Mouse (Mus musculus): ENCODE measurements around the gene Zbp1.

Gene Zbp1

DNA sequence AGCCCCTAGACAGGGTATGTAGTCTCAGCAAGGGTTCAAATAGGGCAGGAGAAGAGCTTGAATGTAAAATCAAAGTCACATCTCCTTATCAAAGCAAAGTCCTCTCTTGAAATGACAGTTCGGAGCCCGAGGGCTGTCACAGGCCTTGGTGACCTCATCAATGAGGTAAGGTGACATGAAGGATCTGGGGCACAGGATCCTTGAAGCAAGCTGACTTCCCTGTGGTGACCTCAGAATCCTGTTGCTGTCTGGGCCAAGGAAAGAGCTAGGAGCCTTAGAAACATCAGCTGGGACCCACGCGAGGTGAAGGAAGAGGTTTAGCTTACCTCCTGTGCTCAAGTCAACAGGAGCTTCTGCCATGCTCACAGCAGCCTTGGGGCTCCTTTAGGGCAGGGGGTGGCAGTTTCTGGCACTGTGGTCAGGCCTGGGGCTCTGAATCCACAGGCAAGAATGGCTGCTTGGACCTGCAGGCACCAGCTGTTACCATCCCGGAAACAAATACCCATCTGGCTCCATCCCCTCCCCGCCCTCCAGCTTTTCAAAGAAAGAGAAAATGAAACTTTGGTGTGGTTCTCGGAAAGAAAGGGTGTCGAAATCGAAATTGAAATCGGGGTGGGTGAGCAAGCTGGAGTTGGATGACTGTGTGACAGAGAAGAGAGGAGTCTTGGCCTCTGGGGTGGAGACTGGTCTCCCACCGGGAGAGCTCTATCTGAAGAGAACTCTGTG, at the start of gene Zbp1:
TSS of gene Zbp1 (minus strand) at position 508 of the 726 bp plus-strand sequence.
- DNase-seq (ENCODE audit: low spot score) = no peak

DNA sequence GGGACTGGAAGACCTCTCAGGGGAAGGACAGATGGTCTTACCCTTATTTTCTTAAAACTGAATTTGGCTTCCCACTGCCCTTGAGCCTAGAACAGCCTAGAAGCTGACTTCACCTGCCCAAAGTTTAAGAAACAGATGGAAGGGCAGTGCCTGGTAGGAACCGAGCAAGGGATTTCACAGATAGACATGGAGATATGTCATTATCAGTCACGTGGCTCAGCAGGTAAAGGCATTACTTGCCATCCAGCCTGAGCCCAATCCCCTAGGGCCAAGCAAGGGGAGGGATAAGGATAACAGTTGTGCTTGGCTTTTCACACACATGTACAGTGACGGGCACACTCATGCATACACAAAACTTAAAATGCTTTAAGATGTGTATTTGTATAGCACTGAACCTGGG, 48.8 kb upstream of the Zbp1 start:
- DNase-seq (ENCODE audit: low spot score) = no peak

DNA sequence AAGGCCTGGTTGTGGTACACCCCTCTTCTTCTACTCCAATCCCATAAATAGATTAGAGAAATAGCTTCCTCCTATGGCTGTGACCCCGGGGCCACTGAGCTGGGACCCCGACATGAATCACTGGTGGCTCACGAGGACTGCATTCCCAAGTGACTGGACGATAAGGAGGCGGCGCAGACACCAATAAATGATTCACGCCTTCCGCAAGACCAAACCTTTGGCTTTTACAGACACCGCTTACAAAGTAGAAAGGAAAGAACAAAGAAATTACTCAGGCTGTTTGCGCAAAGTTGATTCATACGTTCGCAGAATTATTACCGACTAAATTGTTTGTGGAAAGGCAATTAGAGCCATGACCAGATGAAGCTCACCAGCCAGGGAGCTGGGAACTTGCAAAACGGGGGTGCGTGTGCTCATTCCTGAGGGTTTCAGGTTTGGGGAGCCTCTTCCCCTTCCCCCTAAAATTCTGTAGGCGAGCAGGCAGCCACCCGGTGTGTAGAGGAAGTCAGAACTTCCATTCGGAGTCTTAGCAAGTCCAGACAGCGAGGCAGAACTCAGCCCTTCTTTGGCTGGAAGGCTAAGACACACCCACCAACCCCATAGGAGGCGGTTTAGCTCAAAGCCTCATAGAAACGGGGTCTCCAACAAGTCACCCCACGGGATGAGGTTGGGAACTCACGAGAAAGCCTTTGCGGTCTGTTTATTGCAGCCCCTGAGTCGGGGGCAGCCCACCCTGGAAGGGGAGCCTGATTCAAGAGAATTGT, 47.8 kb upstream of the Zbp1 start:
- DNase-seq (ENCODE audit: low spot score) = no peak

DNA sequence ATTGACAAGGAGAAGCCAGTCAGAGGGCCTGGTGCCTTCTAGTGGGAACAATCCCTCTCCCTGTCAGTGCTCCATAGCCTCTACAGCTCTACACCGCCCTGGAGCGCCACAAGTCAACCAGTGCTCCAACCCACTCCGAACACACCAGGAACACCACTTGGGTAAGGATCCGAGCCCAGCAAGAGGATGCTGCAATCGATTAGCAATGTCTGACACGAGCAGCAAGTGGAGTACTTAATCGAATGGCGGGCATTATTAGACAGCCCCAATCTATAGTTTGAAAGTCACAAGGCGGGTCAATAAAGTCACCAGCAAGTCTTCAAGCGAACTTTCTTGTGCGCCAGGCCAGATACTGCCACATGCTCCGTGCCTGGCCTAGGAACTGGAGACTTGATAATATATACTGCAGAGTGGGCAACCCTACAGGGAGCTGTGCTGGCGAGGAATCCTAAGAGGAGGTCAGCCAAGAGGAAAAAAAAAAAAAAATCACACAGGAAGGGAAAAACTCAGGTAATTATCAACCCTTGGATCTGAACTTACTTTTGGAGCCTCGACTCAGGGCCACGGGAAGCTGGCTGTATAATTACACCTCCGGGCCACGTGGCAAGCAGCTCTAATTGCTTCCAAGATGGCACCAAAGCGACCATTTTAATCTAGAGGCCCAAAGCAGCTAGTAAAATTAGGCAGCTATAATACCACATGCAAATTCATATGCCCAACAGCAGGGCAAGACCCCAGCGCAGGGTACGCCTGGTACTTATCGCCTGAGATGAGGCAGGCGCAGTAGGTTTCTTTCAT, 46.9 kb upstream of the Zbp1 start:
- DNase-seq (ENCODE audit: low spot score) = no peak

DNA sequence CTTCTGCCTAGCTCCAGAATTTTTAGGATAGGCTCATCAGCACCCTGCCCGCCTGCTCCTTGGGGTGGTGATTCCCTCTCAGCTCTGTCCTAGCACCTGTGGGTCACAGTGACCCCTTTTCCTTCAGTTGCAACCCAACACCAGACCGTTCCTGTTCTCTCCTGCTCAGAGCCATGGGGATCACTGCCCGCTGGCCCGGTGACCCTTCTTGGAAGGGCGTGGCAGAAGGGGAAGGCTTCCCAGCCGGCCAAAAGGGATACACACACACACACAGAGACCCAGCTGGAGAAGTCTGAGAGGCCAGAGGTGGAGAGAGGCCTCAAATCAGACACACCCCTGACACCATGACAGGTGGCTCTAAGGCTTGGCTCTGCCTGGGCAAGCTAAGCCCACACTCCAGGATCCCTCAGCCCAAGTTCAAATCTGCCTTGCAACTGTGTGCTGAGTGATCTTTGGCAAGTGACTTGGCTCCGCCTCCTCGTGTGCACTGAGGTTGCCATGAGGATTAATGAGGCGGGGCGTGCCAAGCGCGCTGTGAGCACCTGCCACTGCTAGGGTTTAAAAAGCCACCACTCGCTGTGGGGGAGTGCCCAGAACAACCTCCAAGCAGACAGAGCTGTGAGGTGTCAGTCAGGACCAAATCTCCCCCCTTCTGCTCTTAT, 45.9 kb upstream of the Zbp1 start:
- peak; percentile 47 for DNase-seq (ENCODE audit: low spot score)

DNA sequence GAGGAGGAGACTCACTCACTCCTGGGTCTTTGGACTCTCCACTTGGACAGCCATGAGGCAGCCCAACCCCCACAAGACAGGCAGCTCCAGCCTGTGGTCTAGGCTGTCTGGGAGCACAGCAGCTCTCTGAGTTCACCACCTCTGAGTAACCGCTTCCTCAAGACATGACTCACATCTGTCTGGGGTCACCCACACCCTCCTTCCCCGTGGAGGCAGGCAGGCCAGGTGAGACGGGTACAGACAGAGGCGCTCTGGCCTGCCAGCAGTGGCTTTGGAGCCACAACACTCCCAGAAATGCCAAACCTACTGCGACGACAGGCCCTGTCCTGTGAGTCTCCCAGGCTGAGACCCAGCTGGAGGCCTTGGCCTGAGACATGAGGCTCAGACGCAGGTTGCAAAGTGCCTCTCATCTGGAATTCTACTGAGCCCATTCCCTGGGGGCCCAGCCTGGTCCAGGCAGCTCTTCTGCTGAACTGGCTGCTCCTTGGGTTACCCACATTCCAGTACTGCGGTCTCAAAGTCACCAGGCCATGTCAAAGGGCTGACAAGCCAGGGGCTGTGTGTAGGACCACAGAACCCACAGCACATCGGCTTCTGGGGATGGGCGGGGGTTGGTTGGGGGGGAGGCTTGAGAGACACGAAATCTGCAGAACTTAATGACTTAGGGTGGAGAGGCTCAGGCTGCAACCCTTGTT, 45.1 kb upstream of the Zbp1 start:
- no peak for DNase-seq (ENCODE audit: low spot score)

DNA sequence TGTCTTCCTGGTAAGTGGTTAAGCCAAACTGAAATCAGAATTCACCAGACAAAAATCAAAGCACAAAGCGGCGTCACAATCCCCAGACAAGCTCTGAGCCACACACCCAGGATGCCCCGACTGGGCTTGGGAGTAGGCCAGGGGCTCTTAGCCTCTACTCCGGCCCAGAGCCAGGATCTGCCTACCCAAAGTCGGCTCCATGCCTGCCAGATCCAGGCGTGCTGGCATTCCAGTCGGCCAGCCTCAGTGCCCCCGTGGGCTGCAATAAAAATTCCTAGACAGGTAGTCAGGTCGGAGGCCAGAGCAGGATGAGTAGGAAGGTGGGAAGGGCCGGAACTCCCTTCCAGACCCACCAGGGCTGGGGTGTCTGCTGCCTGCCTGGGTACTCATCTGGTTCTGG, 42.8 kb upstream of the Zbp1 start:
- no peak for DNase-seq (ENCODE audit: low spot score)

DNA sequence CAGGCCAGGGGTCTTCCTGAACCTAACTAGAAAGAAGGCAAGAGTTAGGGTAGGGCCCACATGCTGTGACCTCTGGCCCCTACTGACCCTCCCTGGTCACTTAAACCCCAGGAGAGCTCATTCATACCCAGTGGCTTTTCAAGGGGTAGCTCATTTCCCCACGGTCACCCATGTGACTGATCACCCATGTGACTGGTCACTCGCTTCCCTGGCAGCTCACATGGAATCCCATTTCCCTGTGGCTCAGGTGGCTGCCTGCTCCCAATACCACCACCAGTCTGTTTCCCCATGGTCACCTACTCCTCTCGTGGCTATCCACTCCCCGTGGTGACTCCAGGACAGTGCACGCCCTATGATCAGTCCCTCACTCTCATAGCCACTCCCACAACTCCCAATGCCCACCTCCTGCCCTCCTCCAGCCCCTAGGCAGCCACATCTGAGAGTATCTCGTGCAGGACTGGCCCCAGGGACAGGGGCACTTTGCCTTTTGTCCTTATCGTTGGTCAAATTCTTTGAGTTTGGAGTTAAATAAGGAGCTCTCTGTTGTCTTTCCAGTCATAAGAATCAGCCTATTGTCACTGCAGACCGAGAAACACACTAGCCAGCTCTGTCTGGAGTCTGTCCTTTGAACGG, 39.9 kb upstream of the Zbp1 start:
- no peak for DNase-seq (ENCODE audit: low spot score)

DNA sequence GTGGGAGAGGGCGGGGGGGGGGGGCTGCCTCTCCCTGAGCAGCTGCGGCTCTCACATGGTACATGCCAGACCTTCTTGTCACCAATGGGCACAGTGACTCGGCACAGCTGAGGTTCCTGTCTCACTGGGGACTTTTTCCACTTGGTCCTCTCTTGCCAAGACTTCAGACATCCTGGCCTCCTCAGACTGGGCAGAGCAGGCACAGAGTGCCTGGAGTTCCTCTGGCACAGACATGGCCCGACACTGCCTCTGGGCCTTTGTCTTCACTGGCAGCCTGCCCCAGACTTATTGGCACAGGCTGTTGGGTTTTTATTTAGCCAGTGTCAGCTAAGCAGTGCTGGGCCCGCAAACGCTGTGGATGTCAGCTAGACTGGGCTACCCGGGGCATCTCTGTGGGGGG, 38.9 kb upstream of the Zbp1 start:
- peak; percentile 73 for DNase-seq (ENCODE audit: low spot score)

DNA sequence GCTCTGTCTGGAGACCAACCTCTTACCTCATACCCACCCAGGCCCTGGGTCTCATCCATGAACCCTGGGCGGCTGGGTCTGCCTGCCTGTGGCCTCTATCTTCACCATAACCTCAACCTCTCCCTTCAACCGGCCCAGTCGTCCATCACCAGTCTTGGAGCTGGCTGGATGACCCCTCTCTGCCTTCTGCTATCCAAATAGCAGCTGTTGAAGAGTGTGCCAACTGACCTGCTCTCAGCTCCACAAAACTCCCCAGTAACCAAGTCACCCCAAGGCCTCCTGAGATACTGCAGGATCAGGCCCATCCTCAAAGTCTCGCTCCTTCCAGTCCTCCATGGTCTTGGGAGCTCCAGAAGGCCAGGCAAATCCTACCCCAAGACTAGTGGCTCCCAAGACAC, 37.8 kb upstream of the Zbp1 start:
- DNase-seq (ENCODE audit: low spot score) = no peak

DNA sequence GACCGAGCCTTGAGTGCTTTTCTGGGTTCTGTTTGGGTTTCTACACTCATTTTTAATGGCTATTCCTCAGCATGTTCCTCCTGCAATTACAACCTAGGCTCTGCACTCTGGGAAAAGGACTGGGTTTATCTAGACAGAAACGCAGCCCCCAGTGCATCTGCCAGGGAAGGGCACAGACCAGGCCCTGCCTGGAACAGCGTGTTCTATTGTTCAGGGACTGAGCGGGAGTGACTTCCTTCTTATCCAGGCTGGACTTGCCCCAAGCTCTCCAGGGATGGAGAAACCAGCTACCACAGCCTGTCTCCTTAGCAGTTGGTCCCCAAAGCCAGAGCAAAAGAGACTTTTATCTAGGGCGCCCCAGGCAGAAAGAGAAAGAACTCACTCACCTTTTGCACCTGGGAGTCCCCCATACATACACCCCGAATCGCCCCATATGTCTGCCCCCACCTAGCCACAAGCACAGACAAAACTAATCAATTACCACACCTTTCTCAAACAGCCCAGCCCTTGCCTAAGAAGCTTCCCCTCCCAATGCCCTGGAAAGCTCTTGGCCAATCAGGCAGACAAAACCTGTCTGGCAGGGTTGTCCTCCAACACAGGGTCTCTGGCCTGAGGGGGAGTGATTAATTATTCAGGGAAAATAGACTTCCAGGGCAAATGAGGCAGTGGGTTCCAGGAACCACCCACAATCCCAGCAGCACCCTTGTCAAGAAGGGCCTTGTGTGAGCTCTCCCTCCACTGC, 37.3 kb upstream of the Zbp1 start:
- DNase-seq (ENCODE audit: low spot score) = no peak

DNA sequence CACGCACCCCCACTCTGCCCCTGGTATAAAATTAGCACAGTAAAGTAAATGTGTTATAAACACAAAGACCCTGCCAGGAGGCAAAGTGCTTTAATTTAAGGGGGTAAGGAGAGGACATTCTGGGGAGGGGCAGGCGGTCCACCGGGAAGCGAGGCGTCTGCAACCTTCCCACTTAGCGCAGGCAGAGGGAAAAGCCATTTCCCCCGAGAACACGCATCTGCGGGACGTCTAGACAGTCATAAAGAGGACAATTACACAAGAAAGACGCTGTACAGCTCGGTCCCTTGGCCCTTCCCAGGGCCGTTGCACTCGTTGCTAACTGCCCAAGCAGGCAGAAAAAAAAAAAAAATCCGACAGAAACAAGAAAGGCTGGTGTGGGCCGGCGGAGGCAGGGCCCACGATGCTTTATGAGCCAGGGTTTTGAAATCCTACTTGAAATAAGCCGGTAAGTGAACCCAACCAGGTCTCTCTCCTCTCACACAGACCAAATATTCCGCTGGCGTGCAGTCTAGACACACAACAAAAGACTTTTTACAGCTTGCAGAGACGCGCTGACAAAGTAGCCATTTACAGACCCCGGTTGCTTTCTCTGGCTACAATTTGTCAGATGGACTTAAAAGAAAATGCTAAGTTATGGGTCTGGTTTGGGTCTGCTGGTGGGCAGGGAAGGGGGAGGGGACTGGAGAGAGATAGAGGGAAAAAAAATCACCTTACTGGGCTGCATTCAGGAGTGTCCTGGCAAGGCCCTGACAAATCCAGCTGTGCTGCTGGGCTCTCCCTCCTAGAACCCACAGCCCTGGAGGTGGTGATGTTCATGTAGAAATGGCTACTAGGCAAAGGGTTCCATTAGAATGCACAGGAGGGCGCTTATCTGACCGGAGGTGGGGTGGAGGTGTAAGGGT, 35.3 kb upstream of the Zbp1 start:
- no peak for DNase-seq (ENCODE audit: low spot score)

DNA sequence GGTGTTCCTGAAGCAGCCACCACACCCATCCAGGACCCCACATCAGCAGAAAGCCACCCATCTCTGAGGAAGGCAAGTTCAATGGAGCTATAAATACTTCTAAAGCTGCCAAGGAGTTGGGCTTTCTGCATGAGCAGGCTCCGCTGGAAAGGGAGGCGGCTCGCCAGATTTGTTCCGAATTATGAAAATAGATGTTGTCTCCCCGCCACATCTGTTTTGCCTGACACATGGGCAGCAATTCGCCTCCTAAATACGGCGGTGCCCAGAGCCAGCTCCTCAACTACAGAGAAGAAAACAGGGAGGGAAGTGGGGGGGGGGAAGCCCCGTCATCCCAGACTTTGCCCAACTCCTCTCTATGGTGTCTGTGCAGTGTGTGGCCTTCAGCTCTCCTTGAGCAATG, 33.0 kb upstream of the Zbp1 start:
- no peak for DNase-seq (ENCODE audit: low spot score)

DNA sequence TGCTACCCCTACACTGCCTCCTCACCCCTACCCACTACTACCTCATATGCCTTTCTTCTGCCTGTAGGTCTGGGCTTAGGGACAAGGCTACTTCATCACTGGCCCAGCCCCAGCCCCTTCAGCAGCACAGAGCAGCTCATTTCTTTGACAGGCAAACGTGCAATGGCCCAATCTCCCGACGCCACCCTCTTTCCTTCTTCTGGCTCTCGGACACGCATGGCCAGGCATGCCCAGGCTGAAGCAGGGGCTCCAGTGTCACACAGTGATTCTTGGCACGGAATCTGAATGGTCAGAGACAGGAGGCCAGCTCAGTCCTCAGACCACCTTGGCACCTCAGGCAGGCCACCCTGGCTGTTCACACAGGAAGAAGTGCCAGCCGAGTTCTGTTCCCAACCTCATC, 32.4 kb upstream of the Zbp1 start:
- no peak for DNase-seq (ENCODE audit: low spot score)

DNA sequence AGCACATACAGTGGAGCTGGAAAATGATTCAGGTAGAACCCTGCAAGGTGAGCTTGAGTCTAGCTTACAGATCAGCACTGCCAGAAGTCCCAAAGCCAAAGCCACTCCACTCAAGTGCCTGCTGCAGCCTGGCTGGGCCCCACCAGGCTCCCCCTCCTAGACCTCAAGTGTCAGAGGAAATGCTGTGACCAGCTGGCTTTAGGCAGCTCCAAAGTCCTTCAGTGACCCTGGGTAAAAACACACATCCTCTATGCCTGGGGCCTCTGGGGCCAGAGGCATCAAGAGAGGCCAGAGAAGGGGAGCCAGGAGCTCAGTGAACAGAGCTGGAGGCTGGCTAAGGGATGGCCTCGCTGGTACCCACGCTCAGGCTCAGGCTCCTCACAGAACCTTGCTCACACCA, 31.7 kb upstream of the Zbp1 start:
- no peak for DNase-seq (ENCODE audit: low spot score)

DNA sequence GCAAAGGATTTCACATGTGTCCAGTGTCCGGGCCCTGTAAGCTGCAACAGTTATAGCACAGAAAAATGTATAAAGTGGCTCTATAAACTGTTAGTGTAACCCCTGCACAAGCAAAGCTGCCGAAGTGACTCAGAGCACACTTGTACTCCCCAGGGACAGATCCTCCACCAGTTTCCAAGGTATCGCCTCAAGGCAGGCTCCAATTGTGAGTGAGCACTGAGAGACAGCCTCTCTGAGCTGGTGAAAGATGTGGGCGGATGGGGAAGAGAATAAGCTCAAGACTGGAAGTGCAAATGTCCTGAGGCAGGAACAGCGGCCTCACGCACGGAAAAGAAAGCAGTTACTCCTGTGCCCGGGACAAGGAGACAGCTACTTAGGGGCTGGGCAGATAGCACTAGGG, 31.2 kb upstream of the Zbp1 start:
- no peak for DNase-seq (ENCODE audit: low spot score)

DNA sequence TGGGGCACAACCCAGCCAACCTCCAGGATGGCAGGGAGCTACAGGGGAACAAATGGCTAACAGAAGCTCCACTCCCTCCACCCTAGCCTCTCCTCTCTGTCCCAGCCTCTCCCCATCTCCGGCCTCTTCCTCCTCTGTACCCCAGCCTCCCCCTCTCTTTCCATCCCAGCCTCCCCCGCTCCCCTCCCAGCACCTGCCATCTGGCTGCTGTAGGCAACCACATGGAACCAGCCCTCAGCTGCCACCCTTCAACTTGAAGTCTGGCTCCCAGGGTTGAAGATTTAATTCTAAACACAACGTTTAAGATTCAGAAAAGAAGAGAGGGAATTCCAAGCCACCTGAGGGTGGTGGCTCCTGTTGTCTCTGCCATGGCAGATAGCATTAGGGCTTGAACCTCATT, 30.7 kb upstream of the Zbp1 start:
- DNase-seq (ENCODE audit: low spot score) = no peak

DNA sequence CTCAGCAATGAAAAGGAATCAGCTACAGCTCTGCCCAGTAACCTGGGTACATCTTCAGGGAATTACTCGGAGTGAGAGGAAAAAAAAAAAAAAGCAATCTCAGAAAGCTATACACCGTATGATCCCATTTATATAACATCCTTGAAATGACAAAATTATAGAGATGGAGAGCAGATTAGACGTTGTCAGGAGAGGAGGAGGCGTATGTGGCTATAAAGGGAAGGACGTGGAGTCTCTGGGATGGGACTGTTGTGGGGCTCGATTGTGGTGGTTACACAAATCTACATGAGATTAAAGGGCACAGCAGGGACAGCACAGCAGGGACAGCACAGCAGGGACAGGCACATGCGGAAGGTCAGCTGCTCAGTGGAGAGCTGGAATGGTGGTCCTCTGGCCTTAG, 30.1 kb upstream of the Zbp1 start:
- DNase-seq (ENCODE audit: low spot score) = no peak

DNA sequence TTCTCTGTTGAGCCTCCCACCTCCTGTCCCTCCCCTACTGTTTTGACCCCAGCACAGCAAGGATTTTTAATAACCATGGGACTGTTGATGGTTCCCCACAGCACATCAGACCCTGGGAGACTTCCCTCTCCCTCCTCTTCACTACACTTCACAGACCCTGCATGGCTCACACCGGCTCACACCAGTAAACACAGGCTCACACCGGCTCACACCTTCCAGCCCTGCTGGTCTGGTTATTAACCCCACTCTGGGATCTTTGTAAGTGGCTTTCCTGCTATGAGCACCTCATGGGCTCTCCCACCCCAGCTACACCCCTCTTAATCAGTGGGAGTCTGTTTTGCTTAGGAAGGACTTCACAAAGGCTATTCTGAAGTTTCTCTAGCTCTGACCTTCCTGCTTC, 29.2 kb upstream of the Zbp1 start:
- DNase-seq (ENCODE audit: low spot score) = no peak

DNA sequence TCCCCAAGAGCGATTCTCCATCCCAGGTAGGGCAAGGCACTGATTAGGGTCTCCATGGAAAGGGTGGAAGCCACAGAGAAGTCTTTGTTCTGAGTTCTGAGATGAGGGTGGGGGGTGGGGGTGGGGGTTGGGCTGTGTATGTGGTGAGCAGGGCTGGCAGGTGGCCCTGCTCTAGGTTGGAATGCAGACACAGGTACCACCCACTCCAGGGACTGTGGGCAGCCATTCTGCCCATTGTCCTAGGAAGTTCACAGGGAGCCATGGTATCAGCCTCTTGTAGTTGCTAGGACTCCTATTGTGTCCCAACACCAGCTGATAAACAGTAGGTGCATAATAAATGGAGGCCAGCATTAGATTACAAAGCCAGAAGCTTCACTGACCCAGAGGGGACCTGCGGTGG, 28.5 kb upstream of the Zbp1 start:
- DNase-seq (ENCODE audit: low spot score) = no peak

All from ovary, postnatal 36 days (tissue).